Mouse (Mus musculus): ENCODE results near the gene Nhsl1. TPM values are rescaled to one million over a fixed set of nuclear protein-coding genes. Genes with fewer than 3 reads are reported as not detected.

The Nhsl1 gene
- polyA plus RNA-seq, 1 experiment = 3.0 TPM

DNA sequence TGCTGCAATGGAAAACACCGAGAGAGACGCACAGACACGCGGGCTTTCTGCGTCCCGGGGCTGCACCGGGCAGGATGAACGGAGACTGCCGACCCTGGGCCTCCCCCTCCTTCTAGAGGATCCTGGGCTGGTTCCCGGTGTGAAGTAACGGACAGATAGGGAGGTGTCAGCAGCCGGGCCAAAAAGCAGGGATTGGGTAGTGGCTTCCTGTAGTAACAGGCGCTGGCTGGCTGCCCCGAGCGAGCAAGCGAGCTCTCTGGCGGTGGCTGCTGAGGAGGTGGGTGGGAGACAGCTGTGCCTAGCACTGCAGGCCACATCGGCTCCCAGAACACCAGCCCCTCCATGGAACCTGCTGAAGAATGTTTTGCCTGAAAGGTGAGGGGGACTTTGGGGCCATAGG is 112.2 kb downstream of the Nhsl1 start:
- peak overlapping the region; percentile 28 for H3ac ChIP-seq (ENCODE audit: control insufficient read depth, insufficient read length, low read depth)
- H3K36me3 ChIP-seq (ENCODE audit: control insufficient read depth, insufficient read depth) = peaks cover 6% of the 10 kb centered on the region
- peaks cover 52% of the 10 kb centered on the region for H3K79me2 ChIP-seq (ENCODE audit: control insufficient read depth, insufficient read depth)
- peaks cover 29% of the 10 kb centered on the region for H3K79me3 ChIP-seq (ENCODE audit: low read depth)
- H3K27me3 ChIP-seq (ENCODE audit: control insufficient read depth, insufficient read depth, insufficient read length) = no peaks in the 10 kb centered on the region
- TF ChIP-seq CTCF (IDR thresholded peaks at IDR 0.05; ENCODE audit: control insufficient read depth, insufficient read depth, insufficient read length) (no peak), USF1 (IDR thresholded peaks at IDR 0.05; ENCODE audit: low read depth) (no peak), MYOD1 (IDR thresholded peaks at IDR 0.05; ENCODE audit: control insufficient read depth, insufficient read length, low read depth) (peak; percentile 48), MAX (IDR thresholded peaks at IDR 0.05) (no peak), FOSL1 (IDR thresholded peaks at IDR 0.05; ENCODE audit: insufficient read depth, low read length, poor library complexity, severe bottlenecking) (no peak), CEBPB (IDR thresholded peaks at IDR 0.05; ENCODE audit: low read depth) (no peak), MYOG (IDR thresholded peaks at IDR 0.05; ENCODE audit: control insufficient read depth, extremely low read depth, insufficient read length) (no peak)
- peak overlapping the region; percentile 19 for H3K4me3 ChIP-seq (ENCODE audit: insufficient read depth, poor library complexity, severe bottlenecking)

GRCm38 (mm10) chr10:18431546-18431945 is 112.8 kb downstream of the Nhsl1 start:
- peaks cover 6% of the 10 kb centered on the region for H3K36me3 ChIP-seq (ENCODE audit: control insufficient read depth, insufficient read depth)
- peaks cover 29% of the 10 kb centered on the region for H3K79me3 ChIP-seq (ENCODE audit: low read depth)
- H3K27me3 ChIP-seq (ENCODE audit: control insufficient read depth, insufficient read depth, insufficient read length) = no peaks in the 10 kb centered on the region
- TF ChIP-seq MYOG (IDR thresholded peaks at IDR 0.05; ENCODE audit: control insufficient read depth, extremely low read depth, insufficient read length) (no peak), USF1 (IDR thresholded peaks at IDR 0.05; ENCODE audit: low read depth) (no peak), MAX (IDR thresholded peaks at IDR 0.05) (no peak), FOSL1 (IDR thresholded peaks at IDR 0.05; ENCODE audit: insufficient read depth, low read length, poor library complexity, severe bottlenecking) (no peak), CEBPB (IDR thresholded peaks at IDR 0.05; ENCODE audit: low read depth) (no peak), CTCF (IDR thresholded peaks at IDR 0.05; ENCODE audit: control insufficient read depth, insufficient read depth, insufficient read length) (no peak)
- no peak overlapping the region for H3ac ChIP-seq (ENCODE audit: control insufficient read depth, insufficient read length, low read depth)
- H3K4me3 ChIP-seq (ENCODE audit: insufficient read depth, poor library complexity, severe bottlenecking) = peak overlapping the region; percentile 19
- peaks cover 57% of the 10 kb centered on the region for H3K79me2 ChIP-seq (ENCODE audit: control insufficient read depth, insufficient read depth)

DNA sequence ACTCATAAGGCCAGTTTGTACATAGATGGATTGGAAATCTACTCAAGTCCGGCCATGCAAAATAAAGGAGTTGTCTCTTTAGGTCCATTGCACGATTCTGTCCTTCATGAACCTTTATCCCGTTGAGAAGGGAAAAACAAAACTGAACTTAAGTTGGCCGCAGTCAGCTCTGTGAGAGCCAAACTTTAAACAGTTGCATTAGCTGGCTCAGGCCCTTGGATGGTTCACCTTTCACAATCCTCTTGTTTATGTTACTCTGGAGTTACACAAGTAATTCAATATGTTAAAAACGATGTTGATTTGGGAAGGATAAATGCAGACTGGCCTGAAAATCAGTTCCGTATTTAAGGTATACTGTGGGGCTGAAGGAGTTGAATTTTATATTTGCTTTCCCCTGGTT is 116.7 kb downstream of the Nhsl1 start:
- Histone ChIP-seq H3K36me3 (ENCODE audit: control insufficient read depth, insufficient read depth) (peaks cover 3% of the 10 kb centered on the region), H3K79me3 (ENCODE audit: low read depth) (peaks cover 31% of the 10 kb centered on the region), H3K27me3 (ENCODE audit: control insufficient read depth, insufficient read depth, insufficient read length) (no peaks in the 10 kb centered on the region), H3K4me3 (ENCODE audit: insufficient read depth, poor library complexity, severe bottlenecking) (no peak overlapping the region), H3K79me2 (ENCODE audit: control insufficient read depth, insufficient read depth) (peaks cover 88% of the 10 kb centered on the region), H3ac (ENCODE audit: control insufficient read depth, insufficient read length, low read depth) (no peak overlapping the region)
- no peak for TF ChIP-seq FOSL1 (IDR thresholded peaks at IDR 0.05; ENCODE audit: insufficient read depth, low read length, poor library complexity, severe bottlenecking)
- no peak for TF ChIP-seq CTCF (IDR thresholded peaks at IDR 0.05; ENCODE audit: control insufficient read depth, insufficient read depth, insufficient read length)
- no peak for TF ChIP-seq CEBPB (IDR thresholded peaks at IDR 0.05; ENCODE audit: low read depth)
- TF ChIP-seq MYOD1 (IDR thresholded peaks at IDR 0.05; ENCODE audit: control insufficient read depth, insufficient read length, low read depth) = no peak
- no peak for TF ChIP-seq USF1 (IDR thresholded peaks at IDR 0.05; ENCODE audit: low read depth)
- TF ChIP-seq MYOG (IDR thresholded peaks at IDR 0.05; ENCODE audit: control insufficient read depth, extremely low read depth, insufficient read length) = no peak
- no peak for TF ChIP-seq MAX (IDR thresholded peaks at IDR 0.05)

DNA sequence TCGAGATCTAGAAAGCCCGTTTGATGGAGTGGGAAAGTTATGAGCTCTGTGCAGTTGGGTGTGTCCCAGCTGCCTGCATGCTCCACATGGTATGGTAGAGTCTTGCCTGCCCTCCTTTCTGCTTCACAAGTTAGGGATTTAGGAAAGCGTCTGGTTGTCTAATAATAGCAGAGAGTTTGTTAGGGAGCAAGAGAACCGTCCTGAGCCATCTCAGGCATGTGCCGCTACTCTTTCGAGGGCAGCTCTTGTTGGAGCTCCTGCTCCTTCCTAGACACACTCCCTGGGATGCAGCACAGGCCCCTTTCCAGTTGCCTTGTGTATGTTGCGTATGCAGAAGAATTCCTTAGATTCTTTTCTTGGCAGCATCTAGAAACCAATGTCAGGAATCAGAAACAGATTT is 117.2 kb downstream of the Nhsl1 start:
- Histone ChIP-seq H3K27me3 (ENCODE audit: control insufficient read depth, insufficient read depth, insufficient read length) (no peaks in the 10 kb centered on the region), H3K79me2 (ENCODE audit: control insufficient read depth, insufficient read depth) (peaks cover 84% of the 10 kb centered on the region), H3ac (ENCODE audit: control insufficient read depth, insufficient read length, low read depth) (no peak overlapping the region), H3K36me3 (ENCODE audit: control insufficient read depth, insufficient read depth) (peaks cover 3% of the 10 kb centered on the region), H3K79me3 (ENCODE audit: low read depth) (peaks cover 28% of the 10 kb centered on the region), H3K4me3 (ENCODE audit: insufficient read depth, poor library complexity, severe bottlenecking) (no peak overlapping the region)
- no peak for TF ChIP-seq CTCF (IDR thresholded peaks at IDR 0.05; ENCODE audit: control insufficient read depth, insufficient read depth, insufficient read length)
- no peak for TF ChIP-seq MYOG (IDR thresholded peaks at IDR 0.05; ENCODE audit: control insufficient read depth, extremely low read depth, insufficient read length)
- TF ChIP-seq CEBPB (IDR thresholded peaks at IDR 0.05; ENCODE audit: low read depth) = no peak
- no peak for TF ChIP-seq MAX (IDR thresholded peaks at IDR 0.05)
- no peak for TF ChIP-seq FOSL1 (IDR thresholded peaks at IDR 0.05; ENCODE audit: insufficient read depth, low read length, poor library complexity, severe bottlenecking)
- no peak for TF ChIP-seq MYOD1 (IDR thresholded peaks at IDR 0.05; ENCODE audit: control insufficient read depth, insufficient read length, low read depth)
- TF ChIP-seq USF1 (IDR thresholded peaks at IDR 0.05; ENCODE audit: low read depth) = no peak

DNA sequence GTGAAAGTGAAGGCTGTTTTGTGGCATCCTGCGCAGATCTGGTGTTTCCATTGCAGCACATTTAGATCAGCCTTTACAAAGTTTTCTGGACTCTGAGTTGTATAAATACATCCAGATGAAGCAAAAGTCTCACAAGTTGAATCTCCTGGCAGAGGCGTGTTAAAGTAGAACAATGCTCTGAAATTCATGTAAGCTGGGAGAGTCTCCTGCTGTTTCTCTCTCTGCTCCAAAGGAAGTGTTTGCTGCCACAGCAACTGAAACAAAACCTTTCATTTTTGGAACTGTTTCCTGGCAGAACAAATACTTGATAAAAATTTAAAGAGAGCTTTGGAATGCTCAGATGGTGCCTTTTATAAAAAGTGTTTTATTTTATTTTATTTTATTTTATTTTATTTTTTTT is 118.8 kb downstream of the Nhsl1 start:
- Histone ChIP-seq H3ac (ENCODE audit: control insufficient read depth, insufficient read length, low read depth) (no peak overlapping the region), H3K4me3 (ENCODE audit: insufficient read depth, poor library complexity, severe bottlenecking) (no peak overlapping the region), H3K27me3 (ENCODE audit: control insufficient read depth, insufficient read depth, insufficient read length) (no peaks in the 10 kb centered on the region), H3K79me3 (ENCODE audit: low read depth) (peaks cover 19% of the 10 kb centered on the region), H3K36me3 (ENCODE audit: control insufficient read depth, insufficient read depth) (peaks cover 3% of the 10 kb centered on the region), H3K79me2 (ENCODE audit: control insufficient read depth, insufficient read depth) (peaks cover 68% of the 10 kb centered on the region)
- TF ChIP-seq CTCF (IDR thresholded peaks at IDR 0.05; ENCODE audit: control insufficient read depth, insufficient read depth, insufficient read length) = no peak
- TF ChIP-seq CEBPB (IDR thresholded peaks at IDR 0.05; ENCODE audit: low read depth) = no peak
- no peak for TF ChIP-seq FOSL1 (IDR thresholded peaks at IDR 0.05; ENCODE audit: insufficient read depth, low read length, poor library complexity, severe bottlenecking)
- TF ChIP-seq MAX (IDR thresholded peaks at IDR 0.05) = no peak
- TF ChIP-seq USF1 (IDR thresholded peaks at IDR 0.05; ENCODE audit: low read depth) = no peak
- TF ChIP-seq MYOG (IDR thresholded peaks at IDR 0.05; ENCODE audit: control insufficient read depth, extremely low read depth, insufficient read length) = no peak
- no peak for TF ChIP-seq MYOD1 (IDR thresholded peaks at IDR 0.05; ENCODE audit: control insufficient read depth, insufficient read length, low read depth)

All from C2C12 (cell line).